Mouse (Mus musculus) heart, postnatal 36 days (tissue): Measurements from ENCODE around the gene G6pc2. TPM values are rescaled to one million over a fixed set of nuclear protein-coding genes. Genes with fewer than 3 reads are reported as not detected.

Source experiments
- DNase-seq, 2 experiments: peaks; one replicate each; pipeline ENCODE4 v3.0.0; 2021 to 2022
- intact Hi-C: fragments of 180-260 bp; cut with DNase I; formaldehyde crosslinking; loops from one replicate; pipeline ENCODE4 v1.15.1; 2025
- total RNA-seq, 2 experiments: library from RNA; stranded (reverse); gene quantifications; 2 replicates each; pipeline ENCODE4 v1.2.3; 2021

G6pc2 gene
- total RNA-seq, 2 experiments from 2014 or later: not detected

DNA sequence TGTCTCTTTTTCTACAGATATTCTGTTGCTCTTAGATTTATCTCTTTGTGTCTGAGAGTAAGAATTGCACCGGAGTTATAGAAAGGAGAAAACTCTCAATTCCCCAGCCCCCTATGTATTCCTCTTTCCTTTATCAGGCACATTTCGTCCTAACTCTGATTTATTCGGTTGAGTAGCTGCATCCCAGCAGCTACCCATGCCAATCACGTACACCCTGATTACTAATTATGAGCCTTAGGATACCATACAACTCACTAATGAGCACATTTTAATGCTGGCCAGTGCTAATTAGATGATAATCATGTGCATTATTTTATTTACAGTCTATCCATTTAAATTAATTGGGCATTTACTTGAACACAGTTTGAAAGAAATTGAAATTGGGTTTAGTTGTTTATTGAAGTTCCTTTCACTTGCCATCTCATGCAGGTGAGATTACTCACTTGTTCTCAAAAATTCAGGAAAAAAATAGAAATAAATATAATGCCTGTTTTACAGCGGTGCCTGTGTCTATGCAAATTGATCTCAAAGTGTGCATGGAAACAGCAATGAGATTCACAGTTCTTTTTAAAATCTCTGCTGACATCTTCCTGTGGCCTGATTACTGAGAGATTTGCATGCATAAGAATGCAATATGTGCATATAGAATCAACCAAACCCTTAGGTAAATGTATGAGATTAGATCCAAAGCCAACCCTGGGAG is 24.3 kb downstream of the G6pc2 start:
- intact Hi-C loops: no loop called here
- no peak for DNase-seq

DNA sequence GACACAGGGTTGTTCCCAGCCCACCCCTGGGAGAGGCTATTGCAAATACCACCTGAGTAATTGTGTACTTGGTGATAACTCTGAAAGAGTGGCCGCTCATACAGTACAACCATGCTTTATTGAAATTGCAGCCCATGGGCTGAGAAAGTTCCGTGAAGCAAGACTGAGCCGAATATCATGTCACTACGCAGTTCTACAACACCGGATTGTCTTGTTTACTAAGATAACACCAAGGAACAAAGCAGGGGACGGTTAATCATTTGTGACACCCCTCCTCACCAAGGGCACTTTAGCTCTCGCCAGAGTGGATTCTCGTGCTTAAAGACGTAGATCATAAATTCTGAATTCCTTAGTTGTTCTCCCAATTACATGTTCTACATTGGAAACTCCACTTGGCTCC is 28.4 kb downstream of the G6pc2 start:
- no peak for DNase-seq
- intact Hi-C loops: no loop called here

DNA sequence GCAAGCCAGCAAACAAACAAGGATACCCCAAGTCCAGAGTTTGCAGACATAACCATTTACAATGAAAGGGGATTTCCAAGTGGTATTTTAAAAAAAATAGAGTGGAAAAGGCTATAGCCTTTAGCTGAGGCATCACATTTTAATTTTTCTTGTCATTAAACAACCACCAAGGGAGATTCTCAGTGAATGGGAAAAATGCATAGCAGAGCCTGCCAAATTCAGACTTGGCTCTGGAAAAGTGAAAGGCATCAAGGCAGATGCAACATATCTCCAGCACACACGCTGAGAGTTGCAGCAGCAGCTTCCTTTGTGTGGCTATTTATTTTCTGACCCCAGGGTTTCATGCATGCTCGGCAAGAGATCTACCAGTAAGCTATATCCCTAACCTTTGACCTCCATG is 34.1 kb downstream of the G6pc2 start:
- DNase-seq: no peak
- intact Hi-C loops: no loop called here

DNA sequence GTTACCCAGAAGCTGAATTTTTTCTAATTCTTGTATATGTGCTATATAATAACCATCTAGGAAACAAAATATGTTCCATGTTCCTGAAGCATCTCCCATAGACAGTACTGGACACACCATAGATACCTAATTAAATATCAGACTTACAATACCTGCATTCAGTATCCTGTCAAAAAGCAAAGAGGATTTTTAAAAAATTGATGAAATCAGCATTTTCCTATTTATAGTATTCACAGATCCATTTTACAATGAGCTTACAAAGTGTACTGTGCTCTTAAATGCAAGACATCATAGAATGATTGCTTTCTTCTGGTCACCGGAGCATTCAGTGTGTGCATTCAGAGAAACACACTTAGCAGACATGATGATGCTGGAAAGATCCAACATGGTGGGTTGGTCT is 36.2 kb downstream of the G6pc2 start:
- no peak for DNase-seq
- intact Hi-C loops: no loop called here

DNA sequence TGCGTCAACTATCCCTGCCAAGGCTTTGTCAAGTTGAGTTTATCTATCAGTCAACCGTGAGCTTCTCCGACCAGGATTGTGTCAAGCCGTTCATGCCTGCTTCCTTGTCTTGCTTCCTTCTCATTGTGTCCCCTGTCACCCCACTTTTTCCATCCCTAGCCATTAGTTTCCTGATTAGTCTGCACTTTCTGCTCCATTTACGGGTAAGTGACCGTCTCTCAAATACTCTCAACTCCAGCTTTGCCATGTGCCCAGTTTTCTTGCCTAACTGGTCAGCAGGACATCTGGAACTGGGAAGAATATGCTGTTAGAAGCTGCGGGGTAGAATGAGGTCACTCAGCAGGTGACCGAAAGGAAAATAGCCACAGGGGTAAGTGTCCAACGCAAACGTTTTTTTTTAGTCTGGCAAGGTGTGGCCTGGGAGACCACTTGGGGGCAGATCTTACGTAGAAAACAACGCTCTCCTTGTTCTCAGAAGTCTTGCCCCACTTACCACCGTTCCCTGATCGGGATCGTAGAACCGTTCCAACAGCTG is 37.4 kb downstream of the G6pc2 start:
- intact Hi-C loops: no loop called here
- no peak for DNase-seq

DNA sequence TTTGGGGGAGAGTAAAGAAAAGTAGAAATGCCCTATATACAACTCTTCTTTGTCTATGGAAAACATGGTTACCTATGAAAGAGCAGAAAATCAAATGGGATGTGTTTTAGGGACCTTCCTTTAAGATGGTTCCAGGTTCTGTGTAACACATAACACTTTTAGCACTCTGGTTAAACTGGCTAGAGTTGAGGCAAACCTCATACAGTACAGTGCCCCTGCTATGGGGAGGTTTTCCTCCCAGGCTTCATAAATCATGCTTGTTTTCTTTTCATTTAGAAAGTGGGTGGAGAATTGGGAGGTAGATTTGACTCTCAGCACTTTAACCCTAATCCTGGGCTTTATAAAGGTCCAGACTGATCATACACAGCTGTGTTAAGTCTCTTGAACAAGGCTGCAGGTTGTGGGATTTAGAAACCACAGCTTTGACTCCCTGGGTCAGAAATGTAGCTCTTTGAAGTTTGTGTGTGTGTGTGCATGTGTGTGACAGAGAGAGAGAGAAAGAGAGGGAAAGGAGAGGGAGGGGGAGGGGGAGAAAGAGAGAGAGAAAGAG is 53.3 kb downstream of the G6pc2 start:
- DNase-seq: no peak
- intact Hi-C loops: no loop called here

DNA sequence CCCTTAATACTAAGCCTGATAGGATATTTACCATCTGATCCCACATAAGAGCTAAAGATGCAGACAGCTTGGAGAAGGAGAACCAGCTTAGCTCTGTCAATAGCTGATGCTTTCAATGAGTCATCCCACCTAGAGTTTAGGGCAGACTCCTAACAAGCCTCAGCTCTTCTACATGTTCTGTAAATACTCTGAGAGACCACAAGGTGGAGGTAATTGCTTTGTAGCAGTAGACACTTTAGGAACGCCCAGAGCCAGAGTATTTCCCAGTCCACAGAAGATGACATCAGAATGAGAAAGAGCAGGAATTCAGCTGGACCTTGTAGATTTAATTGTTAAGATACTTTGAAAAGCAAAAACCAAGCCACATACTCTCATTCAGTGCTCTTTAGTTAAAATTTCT is 65.0 kb downstream of the G6pc2 start:
- DNase-seq: no peak
- intact Hi-C loops: loop anchor here (1.0 kb wide), 1 partner anchor 152 kb away; no protein-coding TSS in a partner anchor

Other genes starting within 250 kb of the G6pc2 start
- gene Nostrin, start 75.3 kb upstream of the G6pc2 start, total RNA-seq: 1 to 10 TPM; 4.6 to 5.2 TPM
- gene Spc25, start 4.9 kb upstream of the G6pc2 start, total RNA-seq: 1 to 10 TPM in 1 of 2 experiments, under 1 TPM in 1; 0.92 to 1.3 TPM
- not detected for gene Abcb11, start 131.5 kb downstream of the G6pc2 start, total RNA-seq
- gene Dhrs9, start 169.4 kb downstream of the G6pc2 start, total RNA-seq: under 1 TPM; 0.11 to 0.19 TPM